Mouse (Mus musculus) lung, adult 2 months (tissue): ENCODE data around the gene Bche. TPM values are rescaled to one million over a fixed set of nuclear protein-coding genes. Genes with fewer than 3 reads are reported as not detected.
A peak's percentile ranks its signal among the peaks of the same experiment; 100 is the strongest.

Experiments
- DNase-seq: peaks from one replicate; pipeline ENCODE4 v3.0.0; 2022
- H3K4me1 ChIP-seq: fragments of 200-500 bp; 2 replicates; pipeline ENCODE4 v1.6.1; 2011; ENCODE audit warnings: low read length; ENCODE audit not compliant: control insufficient read depth, insufficient read depth
- H3K4me3 ChIP-seq: fragments of 200-500 bp; replicated peaks from 2 replicates; pipeline ENCODE3; 2011; ENCODE audit warnings: low read depth, mild to moderate bottlenecking, control low read depth, low read length; ENCODE audit errors: extremely low read depth
- CTCF ChIP-seq: fragments of 200-500 bp; IDR thresholded peaks from 2 replicates; pipeline ENCODE4 v1.5.1; 2011; ENCODE audit warnings: mild to moderate bottlenecking, low read length, control low read depth; ENCODE audit not compliant: insufficient read depth
- POLR2A ChIP-seq: fragments of 200-500 bp; IDR thresholded peaks from 2 replicates; pipeline ENCODE4 v1.6.1; 2011; ENCODE audit warnings: low read depth, mild to moderate bottlenecking, control low read depth, low read length, borderline replicate concordance; ENCODE audit errors: extremely low read depth
- WGBS: fragments of 180-500 bp; shearing (Covaris S2); methylation state at CpG from one replicate; pipeline ENCODE4 v1.1.7; 2018; 5-methylcytosine and 5-hydroxymethylcytosine counted together
- polyA plus RNA-seq: library from polyadenylated mRNA; depleted of rRNA; stranded (reverse); fragments of >200 nt; gene quantifications from 2 replicates; pipeline ENCODE4 v1.2.3, GENCODE M21; 2012; rRNA removed

Gene Bche
- polyA plus RNA-seq, result 0.76 and 1.1 TPM in 2 replicates

DNA sequence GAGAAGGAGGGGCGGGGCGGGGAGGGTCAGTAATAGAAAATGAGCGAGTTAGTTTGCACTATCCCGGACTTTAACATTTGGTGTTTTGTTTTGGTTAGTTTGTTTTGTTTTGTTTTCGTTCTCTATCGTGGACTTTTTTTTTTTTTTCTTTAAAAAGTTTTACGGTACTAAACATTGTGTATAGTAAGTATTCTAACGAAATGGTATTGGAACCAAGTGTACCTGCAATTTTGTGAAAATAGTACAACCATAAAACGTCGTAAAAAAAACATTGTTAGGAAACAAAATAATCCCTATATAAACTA lies at the start of gene Bche:
Bche (minus strand) TSS at position 6 of the 305 bp plus-strand sequence.
- TF ChIP-seq CTCF, result no peak
- TF ChIP-seq POLR2A, result no peak
- DNase-seq, result no peak
- no peaks in the 10 kb centered on the region for H3K4me1 ChIP-seq
- 9% methylated on average over 10 of the region's 10 CpGs for WGBS
- peak within 1 kb of the TSS; percentile 55 for H3K4me3 ChIP-seq

DNA sequence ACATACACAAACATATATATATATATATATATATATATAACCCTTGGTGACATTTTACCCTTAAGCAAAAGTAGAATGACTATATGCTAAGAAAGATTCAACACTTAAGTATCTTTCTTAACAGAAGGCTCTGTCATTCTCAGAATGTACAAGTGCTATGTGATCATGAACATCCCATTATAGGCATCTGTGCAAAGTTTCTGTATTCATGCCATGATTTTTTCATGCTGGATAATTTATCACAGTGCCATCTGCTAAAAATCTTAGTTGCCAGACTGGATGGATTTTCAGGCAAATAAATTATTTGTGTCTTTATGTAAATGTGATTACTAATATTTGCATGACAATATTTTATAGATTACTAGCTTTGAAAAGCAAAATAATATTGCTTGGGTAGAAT lies 33.8 kb upstream of the Bche start:
- no peak for DNase-seq
- TF ChIP-seq POLR2A (no peak), CTCF (no peak)
- H3K4me1 ChIP-seq, result no peaks in the 10 kb centered on the region
- no peak overlapping the region for H3K4me3 ChIP-seq

DNA sequence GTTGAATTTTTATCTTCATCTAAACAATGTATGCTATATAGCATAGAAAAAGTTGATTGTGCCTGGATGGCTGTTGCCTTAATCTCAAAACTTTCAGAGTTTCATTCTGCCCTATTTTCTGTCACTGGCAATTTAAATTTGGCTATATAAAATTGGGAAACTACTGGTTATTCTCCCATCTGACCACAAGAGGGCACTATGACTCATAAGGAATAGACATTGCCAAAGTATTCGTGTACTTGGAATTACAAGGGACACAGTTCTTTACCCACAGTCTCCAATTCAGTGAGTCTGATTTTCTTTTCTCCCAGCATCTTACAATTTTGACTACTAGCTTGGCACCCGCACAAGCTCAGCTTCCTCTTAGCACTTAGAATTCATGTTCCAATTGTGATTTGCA lies 23.5 kb upstream of the Bche start:
- WGBS, result 46% methylated on average over 2 of the region's 2 CpGs
- Histone ChIP-seq H3K4me1 (no peaks in the 10 kb centered on the region), H3K4me3 (no peak overlapping the region)
- TF ChIP-seq POLR2A (no peak), CTCF (no peak)
- no peak for DNase-seq

DNA sequence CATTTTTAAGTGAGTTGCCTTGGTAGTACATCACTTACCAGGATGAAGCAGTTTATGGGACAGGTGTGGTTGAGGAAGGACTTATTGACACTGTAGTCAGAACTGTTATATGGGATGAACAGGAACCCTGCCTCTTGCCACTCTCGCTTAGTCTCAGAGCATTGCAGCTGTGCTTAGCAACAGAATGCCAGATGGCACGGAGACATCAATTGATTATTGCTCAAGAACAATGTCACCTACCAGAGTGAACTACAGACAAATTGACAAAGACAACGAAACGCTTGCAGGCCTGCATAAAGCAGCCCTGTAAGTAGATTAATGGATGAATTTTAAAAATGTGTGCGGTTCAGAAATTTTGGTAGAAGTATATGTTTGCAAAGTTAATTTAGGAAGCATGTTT lies 21.3 kb upstream of the Bche start:
- 74% methylated on average over 5 of the region's 5 CpGs for WGBS
- Histone ChIP-seq H3K4me3 (no peak overlapping the region), H3K4me1 (no peaks in the 10 kb centered on the region)

DNA sequence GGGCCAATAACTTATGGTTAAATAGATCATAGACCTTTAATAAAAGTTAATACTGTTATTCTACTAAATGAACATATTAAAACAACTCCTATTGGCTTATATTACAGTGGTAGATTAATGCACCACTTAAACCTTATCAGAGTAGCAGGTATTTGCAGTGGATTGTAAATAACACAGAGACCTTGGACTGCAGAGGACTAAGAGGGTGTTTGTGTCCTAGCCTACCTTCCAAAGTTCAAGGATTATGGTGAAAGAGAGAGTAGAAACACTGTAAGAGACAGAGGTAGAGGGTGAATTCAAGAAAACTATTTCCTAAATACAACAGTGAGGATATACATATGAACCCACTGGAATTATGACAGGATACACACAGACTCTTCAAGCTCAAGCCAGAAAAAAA lies 17.5 kb upstream of the Bche start:
- DNase-seq, result no peak
- no peaks in the 10 kb centered on the region for H3K4me1 ChIP-seq
- TF ChIP-seq POLR2A (no peak), CTCF (no peak)
- no peak overlapping the region for H3K4me3 ChIP-seq

More for the DNA sequence above, 21.3 kb upstream of the Bche start:
- no peak for DNase-seq
- TF ChIP-seq CTCF (no peak), POLR2A (no peak)

DNA sequence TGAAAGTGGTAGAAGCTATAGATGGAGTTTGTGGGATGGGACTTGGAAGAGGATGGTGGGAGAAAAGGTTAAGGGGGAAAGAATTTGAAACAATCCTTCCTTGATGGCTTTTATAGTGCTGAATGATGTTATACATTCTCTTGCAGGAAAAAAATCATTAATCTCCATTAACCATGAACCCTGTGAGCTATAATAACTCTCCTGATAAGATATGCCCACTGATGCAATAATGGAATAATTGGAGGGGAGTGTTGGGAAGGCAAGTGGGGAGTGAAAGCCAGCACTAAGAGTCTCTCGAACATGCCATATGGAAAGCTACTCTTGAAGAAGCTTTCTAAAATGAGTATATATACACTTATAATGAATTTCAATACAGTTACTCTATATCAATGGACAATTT lies 16.7 kb upstream of the Bche start:
- TF ChIP-seq CTCF, result no peak
- TF ChIP-seq POLR2A, result no peak
- WGBS, result 79% methylated on average over 1 of the region's 1 CpGs
- no peaks in the 10 kb centered on the region for H3K4me1 ChIP-seq
- DNase-seq, result no peak
- H3K4me3 ChIP-seq, result no peak overlapping the region

DNA sequence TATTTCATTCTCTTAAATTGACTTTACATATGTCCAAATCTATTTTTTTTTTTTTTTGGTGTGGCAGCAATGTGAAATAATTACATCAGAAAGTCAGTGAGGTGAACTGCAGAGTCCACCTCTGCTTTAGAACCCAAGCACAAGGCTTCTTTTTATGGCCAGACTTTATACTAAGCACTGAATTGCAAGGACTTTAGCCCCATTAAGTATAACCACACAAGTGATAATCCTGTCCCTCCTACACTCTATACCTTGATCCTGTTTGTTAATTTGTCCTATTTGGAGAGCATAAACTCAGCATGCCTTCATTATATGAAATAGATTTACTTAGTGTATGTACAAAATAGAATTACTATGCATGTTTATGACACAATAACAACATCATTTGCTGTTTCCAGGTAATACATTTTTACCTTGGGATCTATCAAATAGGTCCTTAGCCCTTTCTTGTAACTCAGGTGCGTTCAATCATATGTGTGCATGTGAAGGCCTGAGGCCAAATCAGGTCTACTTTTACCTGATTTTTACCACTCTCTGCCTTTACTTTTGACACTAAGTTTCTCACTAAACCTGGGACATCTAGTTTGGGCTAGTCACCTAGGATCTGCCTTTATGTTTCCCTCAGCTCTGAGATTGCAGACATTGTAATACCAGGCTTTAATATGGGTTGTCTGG lies 9.5 kb upstream of the Bche start:
- WGBS, result 94% methylated on average over 1 of the region's 1 CpGs
- TF ChIP-seq POLR2A, result no peak
- no peak for DNase-seq
- Histone ChIP-seq H3K4me1 (no peaks in the 10 kb centered on the region), H3K4me3 (no peak overlapping the region)

DNA sequence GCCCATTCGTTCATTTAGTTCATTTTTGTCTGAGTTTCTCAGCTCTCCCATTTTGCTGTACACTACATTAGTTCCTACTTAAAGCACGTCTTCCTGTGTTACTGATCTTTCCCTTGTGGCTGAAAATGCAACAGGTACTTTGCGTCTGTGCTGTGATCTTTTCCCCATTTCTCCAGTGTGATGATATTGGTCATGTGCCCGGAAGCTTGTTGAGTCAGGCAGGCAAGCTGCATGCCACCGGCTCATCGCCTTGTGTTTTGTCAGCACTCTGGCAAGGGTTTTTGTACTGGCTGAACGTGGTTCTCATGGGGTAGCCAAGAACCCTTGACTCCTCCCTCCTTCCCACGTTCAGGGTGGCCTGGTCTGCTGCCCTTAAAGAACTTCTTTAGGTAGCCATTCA lies 1.7 kb upstream of the Bche start:
- no peak for DNase-seq
- WGBS, result 60% methylated on average over 8 of the region's 8 CpGs
- H3K4me3 ChIP-seq, result no peak overlapping the region
- TF ChIP-seq POLR2A, result no peak
- no peak for TF ChIP-seq CTCF
- no peaks in the 10 kb centered on the region for H3K4me1 ChIP-seq

DNA sequence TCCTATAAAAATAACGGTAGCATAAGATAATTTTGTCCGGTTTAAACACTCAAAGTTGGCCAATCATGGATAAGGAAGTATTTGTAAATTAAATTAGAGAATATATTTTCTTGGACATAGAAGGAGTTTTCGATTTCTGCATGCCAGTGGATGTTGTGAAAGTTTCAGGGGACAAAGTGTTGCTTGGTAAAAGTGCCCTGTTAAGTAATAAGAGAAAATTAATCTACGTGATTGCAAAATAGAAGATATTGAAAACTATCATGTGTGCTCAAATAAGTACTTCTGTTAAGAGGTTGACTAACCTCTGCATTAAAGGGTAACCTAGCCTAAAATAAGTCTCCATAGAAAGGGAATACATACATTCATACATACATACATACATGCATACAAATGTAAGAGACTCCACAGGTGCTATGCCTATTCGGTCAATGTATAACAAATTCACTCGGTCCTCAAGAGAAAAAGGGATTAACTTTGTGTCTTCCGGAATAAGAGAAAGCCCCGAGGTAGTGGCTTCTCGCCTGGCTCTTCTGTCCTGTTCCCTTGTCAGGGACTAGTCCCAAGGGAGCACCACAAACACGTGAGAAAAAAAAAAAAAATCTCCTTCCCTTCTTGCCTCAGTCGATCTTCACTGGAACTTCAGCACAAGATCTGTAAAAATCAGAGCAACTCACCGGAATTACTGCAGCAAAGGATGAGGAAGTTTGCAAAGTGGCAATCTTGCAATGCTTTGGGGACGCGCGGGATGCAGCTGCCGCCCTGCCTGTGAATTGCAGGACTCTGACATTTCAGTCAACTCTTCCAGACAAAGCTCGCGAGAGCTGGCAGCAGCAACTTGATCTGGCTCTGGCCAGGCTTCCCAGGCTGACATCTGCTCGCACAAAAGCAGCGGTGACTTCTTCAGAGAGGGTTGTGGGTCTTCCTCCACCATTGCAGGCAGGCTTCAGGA lies 480 bp downstream of the Bche start:
- TF ChIP-seq POLR2A (no peak), CTCF (no peak)
- Histone ChIP-seq H3K4me3 (peak overlapping the region; percentile 55), H3K4me1 (no peaks in the 10 kb centered on the region)
- DNase-seq, result peak; percentile 9
- 15% methylated on average over 20 of the region's 20 CpGs for WGBS

DNA sequence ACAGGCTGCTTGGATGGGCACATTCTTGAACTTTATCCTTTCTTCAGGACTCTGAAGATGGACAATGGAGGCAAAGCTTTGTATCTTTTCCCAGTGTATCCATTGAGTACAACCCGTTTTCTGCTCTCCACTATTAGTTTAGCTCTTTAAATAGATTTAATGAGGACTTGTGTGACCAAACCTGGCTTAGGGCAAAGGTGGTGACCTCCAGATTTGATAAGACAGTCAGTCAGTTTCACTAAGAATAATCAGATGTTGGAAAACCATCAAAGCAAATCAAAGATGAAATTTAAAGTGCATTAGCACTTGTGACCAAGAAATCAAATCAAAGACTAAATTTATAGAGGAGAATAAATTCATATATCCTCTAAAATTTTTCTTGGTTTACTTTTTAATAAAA lies 1.7 kb downstream of the Bche start:
- Histone ChIP-seq H3K4me3 (no peak overlapping the region), H3K4me1 (no peaks in the 10 kb centered on the region)
- 34% methylated on average over 1 of the region's 1 CpGs for WGBS
- DNase-seq, result no peak
- TF ChIP-seq POLR2A (no peak), CTCF (no peak)

DNA sequence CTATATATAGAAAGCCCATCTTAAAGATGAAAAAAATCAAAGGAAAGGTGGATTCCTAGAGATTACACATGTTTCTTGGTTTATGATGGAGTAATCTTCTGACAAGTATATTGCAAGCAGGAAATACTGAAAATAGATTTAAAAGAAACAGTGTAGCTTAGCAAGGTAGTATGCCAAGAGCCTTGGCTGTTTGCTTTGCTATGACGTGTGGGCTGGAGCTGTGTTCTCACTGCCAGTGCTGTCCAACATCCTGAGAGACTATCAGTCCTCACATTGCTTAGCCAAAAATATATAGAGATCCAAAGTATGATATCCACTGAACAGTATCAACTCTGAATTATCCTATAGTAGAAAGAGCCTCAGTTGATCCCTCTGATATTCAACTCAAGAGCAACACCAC lies 9.3 kb downstream of the Bche start:
- Histone ChIP-seq H3K4me3 (no peak overlapping the region), H3K4me1 (no peaks in the 10 kb centered on the region)
- DNase-seq, result no peak
- WGBS, result 49% methylated on average over 1 of the region's 1 CpGs
- TF ChIP-seq POLR2A (no peak), CTCF (no peak)
